Mouse (Mus musculus) ES-Bruce4 (cell line): ENCODE results near the gene Cog2.

Experiments used
- CTCF ChIP-seq: IDR thresholded peaks from one replicate; pipeline ENCODE4 v1.8.1; 2011; ENCODE audit warnings: low read depth, low read length
- POLR2A ChIP-seq: IDR thresholded peaks from one replicate; pipeline ENCODE4 v1.8.1; 2011; ENCODE audit warnings: low read length; ENCODE audit not compliant: insufficient read depth

DNA sequence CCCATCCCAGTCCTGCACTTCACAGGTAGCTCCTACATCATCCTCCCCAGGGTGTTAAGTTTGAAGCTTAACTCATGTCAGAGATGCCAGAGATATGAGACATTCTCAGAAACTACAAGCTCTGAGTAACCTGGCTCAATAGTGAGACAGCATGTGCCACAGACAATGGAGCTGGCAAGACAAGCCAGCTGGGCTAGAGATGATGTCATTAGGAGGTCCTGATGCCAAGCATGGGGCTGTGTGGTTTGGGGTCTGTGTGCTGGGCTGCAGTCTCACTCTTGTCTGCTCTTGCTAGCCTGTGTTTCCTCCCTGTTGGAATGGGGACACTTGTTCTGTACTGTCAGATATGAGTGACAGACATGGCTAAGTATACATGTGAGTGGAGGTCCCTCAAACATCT is 14.9 kb upstream of the Cog2 start:
- TF ChIP-seq POLR2A (no peak), CTCF (no peak)
